Mouse (Mus musculus) neural tube, embryonic 14.5 days (tissue): ENCODE measurements around the gene Nrros. TPM values are rescaled to one million over a fixed set of nuclear protein-coding genes. Genes with fewer than 3 reads are reported as not detected.

Experiments
- ATAC-seq: fragments of 200-750 bp; cut with Nextera tagmentation; 2 replicates; pipeline ENCODE4 v1.8.0; 2017; ENCODE audit warnings: low read depth, mild to moderate bottlenecking, moderate TSS enrichment, moderate library complexity
- H3K27ac ChIP-seq: fragments of 300-500 bp; sonication (generic); 2 replicates; pipeline ENCODE4 v1.5.1; 2014; ENCODE audit warnings: low read depth, mild to moderate bottlenecking, control low read depth, low read length, moderate library complexity, mixed read lengths
- H3K27me3 ChIP-seq: fragments of 300-500 bp; sonication (generic); 2 replicates; pipeline ENCODE4 v1.6.1; 2014; ENCODE audit warnings: low read length; ENCODE audit not compliant: control insufficient read depth, insufficient read depth
- H3K36me3 ChIP-seq: fragments of 300-500 bp; sonication (generic); 2 replicates; pipeline ENCODE4 v1.6.1; 2014; ENCODE audit warnings: low read length, mixed read lengths; ENCODE audit not compliant: control insufficient read depth, insufficient read depth
- H3K4me1 ChIP-seq: fragments of 300-500 bp; sonication (generic); 2 replicates; pipeline ENCODE4 v1.6.1; 2014; ENCODE audit warnings: low read length; ENCODE audit not compliant: control insufficient read depth, insufficient read depth
- H3K4me2 ChIP-seq: fragments of 300-500 bp; sonication (generic); 2 replicates; pipeline ENCODE4 v1.6.1; 2014; ENCODE audit warnings: mild to moderate bottlenecking, low read depth, low read length, control low read depth
- H3K4me3 ChIP-seq: fragments of 300-500 bp; sonication (generic); 2 replicates; pipeline ENCODE4 v1.5.1; 2014; ENCODE audit warnings: low read depth, low read length, control low read depth, mixed read lengths
- H3K9ac ChIP-seq: fragments of 300-500 bp; sonication (generic); replicated peaks from 2 replicates; pipeline ENCODE4 v1.6.1; 2014; ENCODE audit warnings: low read depth, mild to moderate bottlenecking, control low read depth, low read length, mixed read lengths
- H3K9me3 ChIP-seq: fragments of 300-500 bp; sonication (generic); 2 replicates; pipeline ENCODE4 v1.6.1; 2016; ENCODE audit warnings: low read length; ENCODE audit not compliant: control insufficient read depth
- WGBS: fragments of 180-500 bp; shearing (Covaris S2); extraction: QIAGEN DNeasy Blood & Tissue Kit; methylation state at CpG from one replicate; pipeline ENCODE4 v1.1.7; 2014; 5-methylcytosine and 5-hydroxymethylcytosine counted together
- polyA plus RNA-seq: library from polyadenylated mRNA; unstranded; fragments of >200 nt; fragmentation: Nextera tagmentation; extraction: Ambion mirVana; gene quantifications from 2 replicates; pipeline ENCODE4 v1.2.1, GENCODE M21; 2014

Nrros gene
- polyA plus RNA-seq, 1 experiment from 2014 or later: 2.5 TPM

GRCm38 (mm10) chr16:32164396-32165027 is 882 bp downstream of the Nrros start:
- no peak overlapping the region for H3K9ac ChIP-seq
- 75% methylated on average over 19 of the region's 19 CpGs for WGBS
- 0 out of 2 replicates have a peak, but pooled peaks cover 3% of the 10 kb centered on the region for H3K4me1 ChIP-seq
- no peak for ATAC-seq
- no peak overlapping the region for H3K4me2 ChIP-seq
- H3K4me3 ChIP-seq: no peak overlapping the region; the same call in 1 of the 2 replicates
- no peaks in the 10 kb centered on the region for H3K36me3 ChIP-seq
- no peak overlapping the region for H3K27ac ChIP-seq
- H3K9me3 ChIP-seq: no peaks in the 10 kb centered on the region
- H3K27me3 ChIP-seq: peaks cover 7% of the 10 kb centered on the region; the same call in 1 of the 2 replicates

- WGBS: 88% methylated on average over 5 of the region's 5 CpGs
- Histone ChIP-seq H3K27me3 (peaks cover 7% of the 10 kb centered on the region; the same call in 1 of the 2 replicates), H3K9me3 (no peaks in the 10 kb centered on the region), H3K36me3 (no peaks in the 10 kb centered on the region), H3K4me2 (no peak overlapping the region), H3K9ac (no peak overlapping the region), H3K27ac (no peak overlapping the region), H3K4me3 (no peak overlapping the region), H3K4me1 (0 out of 2 replicates have a peak, but pooled peaks cover 3% of the 10 kb centered on the region)
- no peak for ATAC-seq
Measured at GRCm38 (mm10) chr16:32163891-32164290, 1.5 kb downstream of the Nrros start.

- H3K4me3 ChIP-seq: no peak overlapping the region
- WGBS: 81% methylated on average over 4 of the region's 4 CpGs
- no peaks in the 10 kb centered on the region for H3K9me3 ChIP-seq
- peaks cover 7% of the 10 kb centered on the region; the same call in 1 of the 2 replicates for H3K27me3 ChIP-seq
- H3K4me1 ChIP-seq: 0 out of 2 replicates have a peak, but pooled peaks cover 3% of the 10 kb centered on the region
- no peak overlapping the region for H3K9ac ChIP-seq
- no peak for ATAC-seq
- H3K27ac ChIP-seq: no peak overlapping the region
- H3K36me3 ChIP-seq: no peaks in the 10 kb centered on the region
- no peak overlapping the region for H3K4me2 ChIP-seq
Measured at GRCm38 (mm10) chr16:32163392-32163791, 2.0 kb downstream of the Nrros start.

- 94% methylated on average over 9 of the region's 9 CpGs for WGBS
Measured at GRCm38 (mm10) chr16:32160742-32161323, 4.6 kb downstream of the Nrros start.

GRCm38 (mm10) chr16:32158966-32159365 is 6.4 kb downstream of the Nrros start:
- no peak overlapping the region for H3K4me3 ChIP-seq
- WGBS: 97% methylated on average over 3 of the region's 3 CpGs
- no peak for ATAC-seq

More at GRCm38 (mm10) chr16:32160742-32161323, 4.6 kb downstream of the Nrros start:
- no peak overlapping the region for H3K4me2 ChIP-seq
- no peak for ATAC-seq
- H3K4me3 ChIP-seq: no peak overlapping the region
- H3K27me3 ChIP-seq: peaks cover 7% of the 10 kb centered on the region; the same call in 1 of the 2 replicates
- no peak overlapping the region for H3K27ac ChIP-seq
- H3K4me1 ChIP-seq: 0 out of 2 replicates have a peak, but pooled peaks cover 3% of the 10 kb centered on the region
- H3K36me3 ChIP-seq: no peaks in the 10 kb centered on the region
- no peaks in the 10 kb centered on the region for H3K9me3 ChIP-seq
- H3K9ac ChIP-seq: no peak overlapping the region

GRCm38 (mm10) chr16:32157369-32157768 is 8.0 kb downstream of the Nrros start:
- no peaks in the 10 kb centered on the region for H3K36me3 ChIP-seq
- H3K9me3 ChIP-seq: no peaks in the 10 kb centered on the region
- no peak overlapping the region for H3K9ac ChIP-seq
- WGBS: 82% methylated on average over 2 of the region's 2 CpGs
- H3K27ac ChIP-seq: no peak overlapping the region
- no peak overlapping the region for H3K4me3 ChIP-seq
- H3K27me3 ChIP-seq: no peaks in the 10 kb centered on the region
- H3K4me2 ChIP-seq: no peak overlapping the region
- no peaks in the 10 kb centered on the region for H3K4me1 ChIP-seq
- no peak for ATAC-seq

More at GRCm38 (mm10) chr16:32158966-32159365, 6.4 kb downstream of the Nrros start:
- Histone ChIP-seq H3K9ac (no peak overlapping the region), H3K27me3 (no peaks in the 10 kb centered on the region), H3K27ac (no peak overlapping the region), H3K9me3 (no peaks in the 10 kb centered on the region), H3K4me2 (no peak overlapping the region), H3K36me3 (no peaks in the 10 kb centered on the region), H3K4me1 (no peaks in the 10 kb centered on the region)

GRCm38 (mm10) chr16:32156719-32157118 is 8.7 kb downstream of the Nrros start:
- Histone ChIP-seq H3K9me3 (no peaks in the 10 kb centered on the region), H3K27ac (no peak overlapping the region), H3K4me1 (no peaks in the 10 kb centered on the region), H3K9ac (no peak overlapping the region), H3K4me3 (no peak overlapping the region), H3K36me3 (no peaks in the 10 kb centered on the region), H3K4me2 (no peak overlapping the region), H3K27me3 (no peaks in the 10 kb centered on the region)
- 52% methylated on average over 3 of the region's 3 CpGs for WGBS
- no peak for ATAC-seq

GRCm38 (mm10) chr16:32154437-32154836 is 11.0 kb downstream of the Nrros start:
- Histone ChIP-seq H3K27me3 (no peaks in the 10 kb centered on the region), H3K9ac (no peak overlapping the region; the same call in 1 of the 2 replicates), H3K4me3 (no peak overlapping the region), H3K36me3 (no peaks in the 10 kb centered on the region), H3K9me3 (no peaks in the 10 kb centered on the region), H3K4me2 (no peak overlapping the region), H3K27ac (peak overlapping the region; percentile 22), H3K4me1 (no peaks in the 10 kb centered on the region)
- WGBS: 52% methylated on average over 13 of the region's 13 CpGs
- ATAC-seq: peak; percentile 49; the same call in 1 of the 2 replicates

GRCm38 (mm10) chr16:32153976-32154375 is 11.4 kb downstream of the Nrros start:
- no peak for ATAC-seq
- no peak overlapping the region; the same call in 1 of the 2 replicates for H3K9ac ChIP-seq

More at GRCm38 (mm10) chr16:32153976-32154375, 11.4 kb downstream of the Nrros start:
- Histone ChIP-seq H3K36me3 (no peaks in the 10 kb centered on the region), H3K4me2 (no peak overlapping the region), H3K27me3 (no peaks in the 10 kb centered on the region), H3K27ac (no peak overlapping the region; the same call in 1 of the 2 replicates), H3K4me1 (no peaks in the 10 kb centered on the region), H3K4me3 (no peak overlapping the region), H3K9me3 (no peaks in the 10 kb centered on the region)
- 81% methylated on average over 1 of the region's 1 CpGs for WGBS
